Mouse (Mus musculus) layer of hippocampus, postnatal 25 days (tissue): Measurements from ENCODE around the gene Eipr1. TPM values are rescaled to one million over a fixed set of nuclear protein-coding genes. Genes with fewer than 3 reads are reported as not detected.

Experiments used
- total RNA-seq, 2 experiments: library from RNA; stranded (reverse); gene quantifications; 2 replicates each; pipeline ENCODE4 v1.2.3; 2021

The Eipr1 gene
- total RNA-seq, 2 experiments from 2014 or later = 48.8 to 52.1 TPM

Other genes starting within 250 kb of the Eipr1 start
- gene Dcdc2c, start 199.4 kb upstream of the Eipr1 start, total RNA-seq = under 1 TPM; 0.25 to 0.52 TPM
- gene Allc, start 169.3 kb upstream of the Eipr1 start, total RNA-seq = under 1 TPM; 0.44 to 0.45 TPM
- under 1 TPM; 0.42 to 0.69 TPM for gene Colec11, start 128.4 kb upstream of the Eipr1 start, total RNA-seq
- gene Rps7, start 115.8 kb upstream of the Eipr1 start, total RNA-seq = 100 to 1,000 TPM; 257 to 314 TPM
- gene Rnaseh1, start 102.2 kb upstream of the Eipr1 start, total RNA-seq = 10 to 100 TPM; 12.0 to 16.9 TPM
- gene Adi1, start 76.6 kb upstream of the Eipr1 start, total RNA-seq = 10 to 100 TPM; 29.7 to 35.0 TPM
- gene Trappc12, start 1.3 kb upstream of the Eipr1 start, total RNA-seq = 10 to 100 TPM; 57.9 to 59.4 TPM